Mouse (Mus musculus): Measurements from ENCODE around the gene Glis2.

DNA sequence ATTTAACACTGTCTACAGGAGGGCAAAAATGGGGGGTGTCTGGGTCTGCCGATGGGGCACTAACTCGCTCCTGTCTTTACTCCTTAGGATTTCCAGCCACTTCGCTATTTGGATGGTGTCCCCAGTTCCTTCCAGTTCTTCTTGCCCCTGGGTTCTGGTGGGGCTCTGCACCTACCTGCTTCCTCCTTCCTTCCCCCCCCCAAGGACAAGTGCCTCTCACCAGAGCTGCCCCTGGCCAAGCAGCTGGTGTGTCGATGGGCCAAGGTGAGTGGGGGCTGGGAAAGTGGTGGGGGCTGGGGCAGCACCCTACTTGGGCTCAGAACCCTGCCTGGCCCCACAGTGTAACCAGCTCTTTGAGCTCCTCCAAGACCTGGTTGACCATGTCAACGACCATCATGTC lies 16.7 kb downstream of the Glis2 start:
- TF ChIP-seq CTCF (IDR thresholded peaks at IDR 0.05; ENCODE audit: low read depth), result no peak
- TF ChIP-seq EP300 (IDR thresholded peaks at IDR 0.05; ENCODE audit: low read depth), result no peak

Measured in heart, postnatal 0 days (tissue).